Mouse (Mus musculus) forebrain, embryonic 12.5 days (tissue): ENCODE measurements around the gene Ptprs. TPM values are rescaled to one million over a fixed set of nuclear protein-coding genes. Genes with fewer than 3 reads are reported as not detected.
A peak's percentile ranks its signal among the peaks of the same experiment; 100 is the strongest.
"Not testable (repeated sequence)": the region's sequence is repeated elsewhere in the genome, so short reads cannot be mapped to it uniquely, and the experiment has no call there.

Experiments used
- ATAC-seq: fragments of 200-750 bp; cut with Nextera tagmentation; 2 replicates; pipeline ENCODE4 v1.8.0; 2017; ENCODE audit warnings: moderate TSS enrichment; ENCODE audit not compliant: low FRiP score
- H3K27ac ChIP-seq: fragments of 300-500 bp; sonication (generic); 2 replicates; pipeline ENCODE4 v1.5.1; 2016; ENCODE audit warnings: mild to moderate bottlenecking
- H3K27me3 ChIP-seq: fragments of 300-500 bp; sonication (generic); 2 replicates; pipeline ENCODE4 v1.6.1; 2016; ENCODE audit warnings: mild to moderate bottlenecking
- H3K36me3 ChIP-seq: fragments of 300-500 bp; sonication (generic); replicated peaks from 2 replicates; pipeline ENCODE4 v1.6.1; 2016; ENCODE audit warnings: mild to moderate bottlenecking
- H3K4me1 ChIP-seq: fragments of 300-500 bp; sonication (generic); 2 replicates; pipeline ENCODE4 v1.6.1; 2016
- H3K4me2 ChIP-seq: fragments of 300-500 bp; sonication (generic); 2 replicates; pipeline ENCODE4 v1.6.1; 2016; ENCODE audit warnings: mild to moderate bottlenecking, moderate library complexity
- H3K4me3 ChIP-seq: fragments of 300-500 bp; sonication (generic); replicated peaks from 2 replicates; pipeline ENCODE4 v1.5.1; 2016; ENCODE audit warnings: mild to moderate bottlenecking
- H3K9ac ChIP-seq: fragments of 300-500 bp; sonication (generic); 2 replicates; pipeline ENCODE4 v1.6.1; 2016; ENCODE audit warnings: mild to moderate bottlenecking
- H3K9me3 ChIP-seq: fragments of 300-500 bp; sonication (generic); 2 replicates; pipeline ENCODE4 v1.6.1; 2016
- WGBS: fragments of 180-500 bp; shearing (Covaris S2); methylation state at CpG from one replicate; pipeline ENCODE4 v1.1.7; 2016; 5-methylcytosine and 5-hydroxymethylcytosine counted together
- polyA plus RNA-seq: library from polyadenylated mRNA; unstranded; fragments of >200 nt; fragmentation: Nextera tagmentation; extraction: Ambion mirVana; gene quantifications from 2 replicates; pipeline ENCODE4 v1.2.1, GENCODE M21; 2016

Gene Ptprs
- polyA plus RNA-seq, 1 experiment from 2014 or later = 330 TPM

DNA sequence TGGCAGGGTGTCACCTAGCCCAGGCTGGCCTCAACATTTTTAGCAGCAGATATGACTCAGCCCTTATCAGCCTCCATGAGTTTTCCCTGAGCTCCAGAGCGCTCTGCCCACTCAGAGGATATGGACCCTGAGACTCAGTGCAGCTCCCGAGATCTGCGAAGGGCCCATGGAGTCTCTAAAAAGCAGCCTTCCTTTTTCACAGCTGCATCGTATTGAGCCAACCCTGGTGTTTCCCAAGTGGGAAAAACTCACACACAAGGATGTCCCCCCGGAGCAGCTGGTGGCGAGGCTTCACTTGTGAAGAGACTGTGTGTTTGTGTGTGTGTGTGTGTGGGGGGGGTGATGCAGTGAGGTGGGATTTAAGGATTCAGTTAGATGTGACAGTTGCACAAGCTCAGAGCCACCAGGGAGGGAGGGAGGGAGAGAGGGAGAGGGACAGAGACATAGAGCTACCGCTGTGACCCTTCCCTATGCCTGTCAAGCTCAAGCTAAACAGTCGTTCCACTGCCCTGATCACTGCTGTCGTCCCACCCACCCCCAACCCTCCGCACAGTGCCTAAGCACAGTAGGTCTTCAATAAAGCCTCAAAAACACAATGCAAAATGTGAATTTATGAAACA is 32.8 kb upstream of the Ptprs start:
- no peak overlapping the region for H3K4me3 ChIP-seq
- H3K36me3 ChIP-seq = no peaks in the 10 kb centered on the region
- H3K9ac ChIP-seq = 0 out of 2 replicates have a peak overlapping the region, but pooled peaks have one; percentile 17
- peak; percentile 36 for ATAC-seq
- H3K9me3 ChIP-seq = 0 out of 2 replicates have a peak, but pooled peaks cover 3% of the 10 kb centered on the region
- peak overlapping the region; percentile 95 for H3K27ac ChIP-seq
- peaks cover 57% of the 10 kb centered on the region for H3K4me1 ChIP-seq
- WGBS = 24% methylated on average over 10 of the region's 10 CpGs
- peak overlapping the region; percentile 39 for H3K4me2 ChIP-seq
- peaks cover 50% of the 10 kb centered on the region for H3K27me3 ChIP-seq

DNA sequence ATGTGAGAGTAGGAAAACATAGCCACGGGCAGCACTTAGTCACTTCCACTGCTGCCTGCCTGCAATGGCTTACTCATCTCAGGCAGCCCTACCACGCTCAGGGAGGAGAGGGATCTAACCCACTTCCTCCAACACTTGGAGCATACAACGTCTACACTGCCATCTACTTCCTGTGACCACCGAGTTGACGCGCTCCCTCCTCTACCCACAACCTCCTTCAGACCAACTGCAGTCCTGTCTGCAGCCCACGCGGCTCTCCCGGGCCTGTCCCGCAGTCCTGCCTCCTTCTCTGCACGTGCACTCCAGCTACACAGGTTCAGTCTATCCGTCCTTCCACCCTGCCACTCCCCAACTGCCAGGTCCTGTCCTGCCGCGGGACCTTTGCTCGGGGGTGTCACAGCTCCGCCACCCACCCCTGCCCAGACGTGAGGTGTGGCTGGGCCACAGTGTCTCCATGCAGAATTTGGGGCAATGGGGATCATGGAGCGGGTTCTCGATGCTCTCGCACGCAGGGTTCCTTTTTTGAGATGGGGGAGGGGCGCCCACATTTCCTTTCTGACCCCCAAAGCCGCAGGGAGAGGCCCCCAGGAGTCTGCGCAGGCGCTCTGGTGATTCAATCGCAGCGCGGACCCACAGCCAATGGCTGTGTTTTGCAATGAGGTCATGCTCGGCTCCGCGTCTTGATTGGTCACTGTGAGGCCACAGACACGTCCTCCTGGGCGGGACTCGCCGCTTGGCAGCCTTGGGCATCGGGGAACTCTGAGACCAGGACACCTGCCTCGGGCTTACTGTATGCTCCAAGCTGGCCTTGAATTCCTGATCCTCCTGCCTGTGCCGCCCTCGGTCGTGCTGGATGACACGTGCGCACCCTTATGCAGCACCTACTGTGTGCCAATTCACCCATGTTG is 31.1 kb upstream of the Ptprs start:
- 0 out of 2 replicates have a peak, but pooled peaks cover 7% of the 10 kb centered on the region for H3K9me3 ChIP-seq
- peak overlapping the region; percentile 92 for H3K4me2 ChIP-seq
- H3K4me3 ChIP-seq = peak overlapping the region; percentile 54
- WGBS = 0% methylated on average over 42 of the region's 42 CpGs
- peak overlapping the region; percentile 95 for H3K27ac ChIP-seq
- H3K27me3 ChIP-seq = peaks cover 37% of the 10 kb centered on the region
- H3K4me1 ChIP-seq = peaks cover 59% of the 10 kb centered on the region
- ATAC-seq = peak; percentile 91
- H3K36me3 ChIP-seq = no peaks in the 10 kb centered on the region
- H3K9ac ChIP-seq = peak overlapping the region; percentile 82

DNA sequence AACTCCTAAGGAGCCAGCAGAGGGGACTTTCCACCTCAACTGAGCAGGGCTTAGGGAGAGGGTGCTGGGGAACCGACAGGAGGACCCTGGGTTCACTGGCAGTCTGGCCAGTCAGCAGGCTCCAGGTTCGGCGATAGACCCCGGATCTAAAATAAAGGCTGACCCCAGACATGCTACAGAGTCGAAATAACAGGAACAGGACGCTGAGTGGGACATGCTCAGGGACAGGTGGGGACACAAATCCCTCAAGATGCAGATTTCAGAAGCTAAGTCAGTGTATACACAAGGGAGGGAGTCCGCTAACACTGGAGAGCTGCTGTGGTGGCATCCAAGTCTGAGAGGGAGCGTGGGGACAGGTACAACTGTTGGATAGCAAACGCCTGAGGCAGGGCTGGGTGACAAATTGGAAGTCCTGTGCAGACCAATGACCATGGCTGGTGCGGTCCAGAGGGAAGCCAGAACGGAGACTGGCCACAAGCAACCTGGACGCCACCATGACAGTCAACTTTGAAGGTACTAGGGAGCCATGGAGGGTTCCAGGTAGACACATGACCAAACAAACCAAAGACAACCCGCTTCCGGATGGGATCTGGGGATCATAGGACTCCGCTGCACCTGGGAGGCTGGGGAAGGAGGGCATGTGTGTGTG is 30.3 kb upstream of the Ptprs start:
- 0 out of 2 replicates have a peak, but pooled peaks cover 4% of the 10 kb centered on the region for H3K9me3 ChIP-seq
- peaks cover 60% of the 10 kb centered on the region for H3K4me1 ChIP-seq
- no peak for ATAC-seq
- H3K27me3 ChIP-seq = peaks cover 28% of the 10 kb centered on the region
- H3K36me3 ChIP-seq = no peaks in the 10 kb centered on the region
- peak overlapping the region; percentile 54 for H3K4me3 ChIP-seq
- H3K27ac ChIP-seq = peak overlapping the region; percentile 95
- peak overlapping the region; percentile 82; the same call in 1 of the 2 replicates for H3K9ac ChIP-seq
- peak overlapping the region; percentile 92 for H3K4me2 ChIP-seq
- 59% methylated on average over 15 of the region's 15 CpGs for WGBS

DNA sequence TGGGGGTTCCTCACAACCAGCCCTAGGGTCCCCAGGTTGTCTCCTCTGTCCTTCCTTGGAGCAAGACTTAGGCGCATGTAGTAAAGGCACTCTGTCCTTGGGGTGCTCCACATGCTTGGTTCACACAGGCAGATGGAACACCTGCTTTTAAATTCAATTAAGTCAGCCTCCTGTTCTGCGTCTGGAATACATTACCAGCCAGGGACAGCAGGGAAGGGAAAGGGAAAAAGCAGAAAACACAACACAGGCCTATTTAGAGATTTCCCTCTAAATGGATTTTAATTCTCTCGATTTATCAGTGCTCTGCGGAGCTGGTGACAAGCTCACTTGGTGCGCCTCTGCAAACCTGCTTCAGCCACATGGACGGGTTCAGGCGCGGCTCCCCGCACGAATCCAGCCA is 29.1 kb upstream of the Ptprs start:
- ATAC-seq = no peak
- Histone ChIP-seq H3K9ac (no peak overlapping the region), H3K9me3 (0 out of 2 replicates have a peak, but pooled peaks cover 4% of the 10 kb centered on the region), H3K27ac (peak overlapping the region; percentile 36; the same call in 1 of the 2 replicates), H3K4me1 (peaks cover 49% of the 10 kb centered on the region), H3K27me3 (peaks cover 17% of the 10 kb centered on the region), H3K4me2 (no peak overlapping the region), H3K36me3 (no peaks in the 10 kb centered on the region), H3K4me3 (no peak overlapping the region)
- 83% methylated on average over 10 of the region's 10 CpGs for WGBS

DNA sequence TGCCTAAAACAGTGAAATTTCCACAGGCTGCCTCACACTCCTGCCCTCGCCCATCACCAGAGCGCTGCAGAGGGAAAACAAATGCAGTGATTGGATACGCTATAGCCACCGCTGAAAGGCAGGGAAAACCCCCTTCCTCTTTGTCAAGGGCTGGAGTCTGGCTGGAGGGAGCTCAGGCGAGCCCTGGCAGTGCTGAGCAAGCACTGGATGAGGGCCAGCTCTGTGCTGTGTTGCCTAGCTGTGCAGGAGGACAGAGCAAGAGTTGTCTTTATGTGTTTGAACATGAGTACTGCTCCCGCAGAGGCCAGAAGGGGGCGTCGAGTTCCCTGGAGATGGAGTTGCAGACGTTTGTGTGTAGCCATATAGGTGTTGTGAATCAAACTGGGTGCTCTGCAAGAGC is 26.2 kb upstream of the Ptprs start:
- no peak overlapping the region for H3K9ac ChIP-seq
- H3K4me1 ChIP-seq = peaks cover 37% of the 10 kb centered on the region
- peak overlapping the region; percentile 83 for H3K27ac ChIP-seq
- H3K4me3 ChIP-seq = no peak overlapping the region
- peak; percentile 69; the same call in 1 of the 2 replicates for ATAC-seq
- no peaks in the 10 kb centered on the region for H3K36me3 ChIP-seq
- H3K4me2 ChIP-seq = no peak overlapping the region
- H3K9me3 ChIP-seq = 0 out of 2 replicates have a peak, but pooled peaks cover 4% of the 10 kb centered on the region
- H3K27me3 ChIP-seq = no peaks in the 10 kb centered on the region; the same call in 1 of the 2 replicates
- 32% methylated on average over 9 of the region's 9 CpGs for WGBS

DNA sequence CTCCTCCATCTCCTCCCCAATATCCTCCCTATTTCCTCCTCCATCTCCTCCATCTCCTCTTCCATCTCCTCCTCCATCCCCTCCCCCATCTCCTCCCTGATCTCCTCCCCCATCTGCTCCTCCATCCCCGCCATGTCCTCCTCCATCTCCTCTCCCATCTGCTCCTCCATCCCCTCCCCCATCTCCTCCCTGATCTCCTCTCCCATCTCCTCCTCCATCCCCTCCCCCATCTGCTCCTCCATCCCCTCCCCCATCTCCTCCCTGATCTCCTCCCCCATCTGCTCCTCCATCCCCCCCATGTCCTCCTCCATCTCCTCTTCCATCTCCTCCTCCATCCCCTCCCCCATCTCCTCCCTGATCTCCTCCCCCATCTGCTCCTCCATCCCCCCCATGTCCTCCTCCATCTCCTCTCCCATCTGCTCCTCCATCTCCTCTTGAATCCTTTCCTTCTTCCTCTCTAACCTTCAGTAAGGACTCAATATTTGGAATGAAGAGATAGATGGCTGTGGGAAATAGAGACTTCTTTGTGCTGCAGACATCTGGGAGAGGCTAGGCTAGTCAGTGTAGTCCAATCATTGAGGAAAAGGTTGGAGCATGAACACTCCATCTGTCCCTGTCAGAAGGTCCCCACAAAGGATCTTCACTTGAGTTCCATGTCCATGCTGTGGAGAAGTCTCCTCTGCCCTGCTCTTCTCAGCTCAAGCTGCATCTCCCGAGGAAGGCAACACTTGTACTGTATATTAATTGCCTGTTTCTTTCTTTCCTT is 25.5 kb upstream of the Ptprs start:
- H3K27ac ChIP-seq = peak overlapping the region; percentile 83
- not testable (repeated sequence) for H3K9me3 ChIP-seq, H3K4me2 ChIP-seq, H3K27me3 ChIP-seq, H3K4me3 ChIP-seq, H3K36me3 ChIP-seq, ATAC-seq, H3K9ac ChIP-seq
- H3K4me1 ChIP-seq = peaks cover 30% of the 10 kb centered on the region
- 45% methylated on average over 2 of the region's 2 CpGs for WGBS

DNA sequence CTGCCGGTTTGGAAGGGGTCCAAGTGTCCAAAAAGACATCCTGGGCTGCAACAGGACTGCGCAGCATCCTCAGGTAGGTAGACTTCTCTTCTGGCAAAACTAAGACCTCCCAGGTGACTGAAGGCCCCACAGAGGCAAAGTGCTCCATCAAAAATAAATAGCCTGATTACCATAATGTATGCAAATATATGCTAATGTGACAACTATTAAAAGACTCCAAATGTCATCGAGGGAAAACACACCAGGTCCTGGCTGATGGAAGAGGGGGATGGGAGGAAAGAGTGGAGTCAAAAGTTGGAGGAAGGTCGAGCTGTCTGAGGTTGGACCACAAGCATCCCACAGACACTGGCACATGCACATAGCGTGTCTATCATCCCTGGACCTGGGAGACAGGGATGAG is 22.9 kb upstream of the Ptprs start:
- no peak overlapping the region for H3K27ac ChIP-seq
- H3K4me2 ChIP-seq = no peak overlapping the region
- WGBS = 62% methylated on average over 5 of the region's 5 CpGs
- H3K4me3 ChIP-seq = no peak overlapping the region
- H3K9me3 ChIP-seq = peaks cover 21% of the 10 kb centered on the region
- H3K4me1 ChIP-seq = peaks cover 22% of the 10 kb centered on the region
- no peak overlapping the region for H3K9ac ChIP-seq
- H3K27me3 ChIP-seq = peaks cover 7% of the 10 kb centered on the region
- H3K36me3 ChIP-seq = no peaks in the 10 kb centered on the region
- ATAC-seq = peak; percentile 18; the same call in 1 of the 2 replicates

DNA sequence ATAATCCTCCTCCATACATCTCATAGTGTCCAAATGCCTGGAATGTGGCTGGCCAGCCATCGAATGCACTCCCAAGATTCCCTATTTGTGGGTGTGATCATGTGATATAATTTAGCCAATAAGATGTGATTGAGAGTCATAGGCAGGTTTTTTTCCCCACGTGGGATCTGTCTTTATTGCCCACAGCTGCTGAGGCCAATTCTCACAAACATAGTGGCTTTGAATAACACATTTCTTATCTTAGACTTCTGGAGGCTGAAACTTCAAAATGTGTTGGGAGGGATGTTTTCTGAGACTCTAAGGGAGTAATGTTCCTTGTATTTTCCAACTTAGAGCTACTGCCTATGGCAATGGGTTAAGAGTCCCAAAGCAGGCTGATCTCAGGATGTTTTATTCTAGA is 18.2 kb upstream of the Ptprs start:
- no peak for ATAC-seq
- H3K4me1 ChIP-seq = peaks cover 13% of the 10 kb centered on the region; the same call in 1 of the 2 replicates
- peaks cover 7% of the 10 kb centered on the region; the same call in 1 of the 2 replicates for H3K27me3 ChIP-seq
- WGBS = 67% methylated on average over 2 of the region's 2 CpGs
- no peak overlapping the region for H3K4me2 ChIP-seq
- H3K27ac ChIP-seq = no peak overlapping the region
- H3K4me3 ChIP-seq = no peak overlapping the region
- H3K9ac ChIP-seq = no peak overlapping the region
- no peaks in the 10 kb centered on the region for H3K36me3 ChIP-seq
- peaks cover 37% of the 10 kb centered on the region for H3K9me3 ChIP-seq

DNA sequence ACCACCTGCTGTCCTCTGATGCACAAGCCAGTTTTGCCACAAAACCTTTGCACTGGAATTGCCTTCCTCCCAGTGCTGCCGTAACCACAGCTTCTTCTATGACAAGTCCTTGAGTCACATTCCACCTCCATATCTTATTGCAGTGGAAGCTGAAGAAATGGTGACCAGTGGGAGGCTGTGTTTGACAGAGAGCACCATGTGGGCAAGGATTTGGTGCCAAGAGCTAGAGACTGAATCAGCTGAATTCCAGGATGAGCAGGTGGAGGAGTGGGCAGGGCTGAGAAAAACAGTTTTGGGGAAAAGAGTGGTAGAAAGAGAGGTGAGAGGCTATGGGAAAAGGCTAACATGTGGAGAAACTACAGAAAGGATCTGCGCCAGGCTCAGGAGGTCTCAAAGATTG is 17.6 kb upstream of the Ptprs start:
- ATAC-seq = no peak
- H3K4me1 ChIP-seq = peaks cover 10% of the 10 kb centered on the region; the same call in 1 of the 2 replicates
- WGBS = 96% methylated on average over 2 of the region's 2 CpGs
- peaks cover 7% of the 10 kb centered on the region; the same call in 1 of the 2 replicates for H3K27me3 ChIP-seq
- H3K9me3 ChIP-seq = peaks cover 37% of the 10 kb centered on the region
- no peak overlapping the region for H3K9ac ChIP-seq
- no peaks in the 10 kb centered on the region for H3K36me3 ChIP-seq
- no peak overlapping the region for H3K4me3 ChIP-seq
- no peak overlapping the region for H3K4me2 ChIP-seq
- H3K27ac ChIP-seq = no peak overlapping the region

DNA sequence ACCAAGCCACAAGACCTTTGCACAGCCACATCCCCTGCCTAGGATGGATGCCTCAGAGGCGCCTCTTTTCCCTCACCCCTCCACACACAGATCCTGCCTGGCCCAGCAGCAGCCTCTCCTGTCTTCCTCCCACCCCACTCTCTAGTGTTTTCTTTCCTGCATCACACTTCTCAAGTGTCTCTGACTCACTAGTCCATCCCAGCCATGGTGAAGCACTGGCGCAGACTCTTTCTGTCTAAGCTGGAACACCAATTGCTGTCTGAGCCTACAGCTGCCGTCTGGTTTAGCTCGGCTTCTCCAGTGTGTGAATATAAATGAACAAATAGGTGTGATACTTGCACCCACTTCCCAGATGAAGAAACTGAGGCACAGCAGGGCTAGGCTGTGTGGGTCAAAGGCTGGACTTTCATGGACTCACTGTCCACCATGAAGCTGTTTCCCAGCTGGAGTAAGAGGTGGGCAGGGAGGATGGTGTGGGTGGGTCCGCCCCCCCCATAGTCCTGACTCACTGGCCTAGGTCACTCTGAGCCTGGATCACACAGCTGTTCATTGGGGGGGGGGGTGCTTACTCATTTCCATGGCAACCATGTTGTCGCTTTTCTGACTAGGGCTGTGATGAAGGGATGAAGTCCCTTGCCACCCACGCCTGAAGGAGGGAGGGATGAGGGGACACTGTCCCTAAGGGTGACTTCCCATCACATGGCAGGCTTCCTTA is 14.3 kb upstream of the Ptprs start:
- H3K4me3 ChIP-seq = no peak overlapping the region
- no peaks in the 10 kb centered on the region for H3K27me3 ChIP-seq
- peaks cover 28% of the 10 kb centered on the region for H3K4me1 ChIP-seq
- no peak for ATAC-seq
- no peak overlapping the region; the same call in 1 of the 2 replicates for H3K27ac ChIP-seq
- peaks cover 30% of the 10 kb centered on the region for H3K9me3 ChIP-seq
- H3K9ac ChIP-seq = no peak overlapping the region
- no peak overlapping the region for H3K4me2 ChIP-seq
- 89% methylated on average over 7 of the region's 7 CpGs for WGBS
- H3K36me3 ChIP-seq = no peaks in the 10 kb centered on the region

DNA sequence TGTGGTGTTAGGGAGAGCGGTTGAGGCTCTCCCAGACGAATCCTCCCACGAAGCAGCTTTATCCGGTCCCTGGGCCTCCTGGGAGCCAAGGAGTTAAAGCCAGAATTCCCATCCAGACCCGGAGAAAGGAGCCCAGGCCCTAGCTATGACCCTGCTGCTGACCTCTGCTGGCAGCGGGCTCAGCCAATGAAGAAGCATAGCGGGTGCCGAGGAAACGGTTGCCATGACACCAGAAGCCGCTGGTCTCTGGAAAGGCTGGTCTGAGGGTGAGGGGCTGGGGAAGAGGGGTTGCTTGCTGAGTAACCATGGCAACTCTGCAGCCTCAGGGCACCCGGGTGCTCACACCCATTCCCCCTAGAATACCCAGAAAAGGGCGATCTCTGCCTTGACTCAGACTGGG is 11.7 kb upstream of the Ptprs start:
- 5% methylated on average over 12 of the region's 12 CpGs for WGBS
- H3K9me3 ChIP-seq = peaks cover 9% of the 10 kb centered on the region; the same call in 1 of the 2 replicates
- no peak overlapping the region for H3K4me3 ChIP-seq
- ATAC-seq = peak; percentile 92
- H3K9ac ChIP-seq = no peak overlapping the region; the same call in 1 of the 2 replicates
- H3K27ac ChIP-seq = peak overlapping the region; percentile 94
- peaks cover 28% of the 10 kb centered on the region for H3K4me1 ChIP-seq
- no peaks in the 10 kb centered on the region for H3K27me3 ChIP-seq
- H3K36me3 ChIP-seq = no peaks in the 10 kb centered on the region
- H3K4me2 ChIP-seq = peak overlapping the region; percentile 30; the same call in 1 of the 2 replicates
